Mouse (Mus musculus): ENCODE data around the gene Glrx2. TPM values are rescaled to one million over a fixed set of nuclear protein-coding genes. Genes with fewer than 3 reads are reported as not detected.
A peak's percentile ranks its signal among the peaks of the same experiment; 100 is the strongest.
"Not testable (repeated sequence)": the region's sequence is repeated elsewhere in the genome, so short reads cannot be mapped to it uniquely, and the experiment has no call there.

The Glrx2 gene
- 33.1 and 40.3 TPM in 2 replicates for total RNA-seq (2017)

DNA sequence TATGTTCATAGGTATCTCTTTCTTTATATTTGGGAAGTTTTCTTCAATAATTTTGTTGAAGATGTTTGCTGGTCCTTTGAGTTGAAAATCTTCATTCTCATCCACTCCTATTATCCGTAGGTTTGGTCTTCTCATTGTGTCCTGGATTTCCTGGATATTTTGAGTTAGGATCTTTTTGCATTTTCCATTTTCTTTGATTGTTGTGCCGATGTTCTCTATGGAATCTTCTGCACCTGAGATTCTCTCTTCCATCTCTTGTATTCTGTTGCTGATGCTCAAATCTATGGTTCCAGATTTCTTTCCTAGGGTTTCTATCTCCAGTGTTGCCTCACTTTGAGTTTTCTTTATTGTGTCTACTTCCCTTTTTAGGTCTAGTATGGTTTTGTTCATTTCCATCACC, at the start of gene Glrx2:
Glrx2 (plus strand) TSS at position 301 of the 400 bp plus-strand sequence.
- ATAC-seq (replicated peaks in 1 of 2; ENCODE audit: insufficient read depth in 1 of 2, low FRiP score in 2 of 2, low TSS enrichment in 1 of 2, low read depth in 1 of 2, poor library complexity in 2 of 2, severe bottlenecking in 2 of 2) = not testable (repeated sequence)

DNA sequence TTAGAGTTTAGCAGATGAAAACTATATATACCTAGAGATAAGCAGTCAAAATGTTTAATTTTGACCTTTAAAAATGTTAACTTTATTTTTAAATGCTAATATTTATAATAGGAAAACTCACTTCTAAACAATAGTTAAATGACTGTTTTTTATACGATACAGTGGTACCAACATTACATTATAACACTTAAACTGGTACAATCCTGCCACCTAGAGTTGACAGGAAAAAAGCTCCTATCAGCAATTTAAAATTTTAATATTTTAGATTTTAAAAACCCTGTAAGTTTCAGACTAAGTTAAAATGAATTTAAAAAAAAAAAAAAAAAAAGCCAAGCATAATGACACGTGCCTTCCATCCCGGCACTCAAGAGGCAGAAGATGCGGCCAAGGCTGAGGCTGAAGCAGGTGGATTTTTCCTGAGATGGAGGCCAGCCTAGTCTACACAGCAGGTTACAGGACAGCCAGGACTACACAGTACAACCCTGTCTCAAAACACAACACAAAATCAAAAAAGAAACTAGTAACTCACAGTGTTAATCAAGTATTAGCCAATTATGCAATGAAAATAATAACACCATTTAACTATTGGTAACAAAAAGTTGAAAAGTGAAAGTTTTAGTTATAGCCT, 40.3 kb upstream of the Glrx2 start:
- no peak for ATAC-seq (replicated peaks in 1 of 2; ENCODE audit: insufficient read depth in 1 of 2, low FRiP score in 2 of 2, low TSS enrichment in 1 of 2, low read depth in 1 of 2, poor library complexity in 2 of 2, severe bottlenecking in 2 of 2)

DNA sequence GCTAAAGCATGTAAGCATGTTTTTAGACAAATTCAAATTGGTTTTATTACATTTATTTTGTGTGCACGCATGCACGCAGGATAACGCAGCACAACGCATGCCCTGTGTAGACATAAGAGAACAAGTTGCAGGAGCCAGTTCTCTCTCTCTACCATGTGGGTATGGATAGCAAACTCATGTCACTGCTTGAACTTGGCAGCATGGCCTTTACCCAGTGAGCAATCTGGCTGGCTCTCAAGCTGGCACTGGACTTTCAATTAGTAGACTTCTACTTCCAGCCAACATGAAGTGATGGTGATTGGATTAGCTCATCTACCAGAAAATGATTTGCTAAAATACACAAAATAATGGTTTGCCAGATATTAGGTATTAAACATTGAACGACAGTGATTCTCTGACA, 35.0 kb upstream of the Glrx2 start:
- ATAC-seq (replicated peaks in 1 of 2; ENCODE audit: insufficient read depth in 1 of 2, low FRiP score in 2 of 2, low TSS enrichment in 1 of 2, low read depth in 1 of 2, poor library complexity in 2 of 2, severe bottlenecking in 2 of 2) = no peak

DNA sequence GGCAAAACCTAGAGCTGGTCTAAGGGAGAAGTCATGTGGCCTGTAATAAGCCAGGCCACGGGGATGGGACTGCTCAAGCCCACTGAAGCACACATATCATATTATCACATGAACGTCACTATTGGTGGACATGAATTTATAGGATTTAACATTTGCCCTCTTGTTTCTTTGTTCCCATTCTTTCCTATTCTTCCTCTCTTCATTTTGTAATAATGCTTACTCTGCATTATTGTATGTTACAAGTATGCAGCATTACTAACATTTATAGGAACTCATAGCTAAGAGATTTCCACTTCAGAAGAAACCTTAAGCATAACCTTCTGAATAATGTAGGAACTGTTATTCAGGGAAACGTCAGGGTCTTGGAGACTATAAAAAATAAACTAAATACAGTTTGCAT, 31.3 kb upstream of the Glrx2 start:
- ATAC-seq (replicated peaks in 1 of 2; ENCODE audit: insufficient read depth in 1 of 2, low FRiP score in 2 of 2, low TSS enrichment in 1 of 2, low read depth in 1 of 2, poor library complexity in 2 of 2, severe bottlenecking in 2 of 2) = no peak

DNA sequence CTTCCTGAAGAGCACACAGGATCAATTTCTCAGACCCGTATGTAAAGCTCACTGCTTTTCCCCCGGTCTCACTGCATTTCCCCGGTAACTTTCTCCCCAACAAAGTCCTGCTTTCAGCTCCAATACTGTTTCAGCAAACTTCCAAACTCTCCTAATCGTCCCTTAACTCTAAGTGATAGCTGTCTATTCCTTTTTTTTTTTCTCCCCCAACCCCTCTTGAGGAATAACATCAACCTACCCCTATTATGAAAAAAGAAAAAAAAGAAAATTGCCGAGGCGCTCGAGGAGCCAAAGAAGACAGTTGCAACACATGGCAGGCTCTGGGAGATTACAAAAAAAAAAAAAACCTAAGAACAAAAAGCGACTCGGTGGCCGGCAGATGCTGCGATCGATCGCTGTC, 14.4 kb upstream of the Glrx2 start:
- ATAC-seq (replicated peaks in 1 of 2; ENCODE audit: insufficient read depth in 1 of 2, low FRiP score in 2 of 2, low TSS enrichment in 1 of 2, low read depth in 1 of 2, poor library complexity in 2 of 2, severe bottlenecking in 2 of 2) = no peak

DNA sequence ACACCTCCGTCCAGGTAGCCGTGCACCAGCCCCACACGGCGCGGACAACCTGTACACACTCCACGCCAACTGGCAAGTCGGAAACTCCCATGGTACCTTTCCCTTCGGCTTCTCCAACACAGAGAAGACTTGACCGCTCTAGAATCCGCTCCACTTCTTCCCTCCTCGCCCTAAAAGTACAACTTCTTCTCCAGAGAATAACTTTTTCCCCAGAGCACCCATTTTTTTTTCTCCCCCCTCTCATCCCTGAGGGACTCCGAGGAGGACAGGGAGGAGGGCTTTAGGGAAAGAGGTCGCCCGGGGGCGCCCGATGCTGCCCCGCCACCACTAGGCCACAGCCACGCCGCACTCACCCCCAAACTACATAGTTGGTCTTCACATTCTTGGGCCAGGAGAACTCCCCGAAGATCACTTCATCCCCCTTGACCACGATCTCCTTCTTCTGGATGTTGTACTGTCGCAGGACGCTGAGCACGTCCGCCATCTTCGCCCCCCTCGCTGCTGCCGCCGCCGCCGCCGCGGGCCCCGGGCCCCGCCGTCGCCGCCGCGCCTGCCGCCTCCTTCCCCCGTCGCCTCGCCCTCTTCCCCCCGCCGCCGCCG, 13.9 kb upstream of the Glrx2 start:
- peak; percentile 38 to 51 for ATAC-seq (replicated peaks in 1 of 2; ENCODE audit: insufficient read depth in 1 of 2, low FRiP score in 2 of 2, low TSS enrichment in 1 of 2, low read depth in 1 of 2, poor library complexity in 2 of 2, severe bottlenecking in 2 of 2)

DNA sequence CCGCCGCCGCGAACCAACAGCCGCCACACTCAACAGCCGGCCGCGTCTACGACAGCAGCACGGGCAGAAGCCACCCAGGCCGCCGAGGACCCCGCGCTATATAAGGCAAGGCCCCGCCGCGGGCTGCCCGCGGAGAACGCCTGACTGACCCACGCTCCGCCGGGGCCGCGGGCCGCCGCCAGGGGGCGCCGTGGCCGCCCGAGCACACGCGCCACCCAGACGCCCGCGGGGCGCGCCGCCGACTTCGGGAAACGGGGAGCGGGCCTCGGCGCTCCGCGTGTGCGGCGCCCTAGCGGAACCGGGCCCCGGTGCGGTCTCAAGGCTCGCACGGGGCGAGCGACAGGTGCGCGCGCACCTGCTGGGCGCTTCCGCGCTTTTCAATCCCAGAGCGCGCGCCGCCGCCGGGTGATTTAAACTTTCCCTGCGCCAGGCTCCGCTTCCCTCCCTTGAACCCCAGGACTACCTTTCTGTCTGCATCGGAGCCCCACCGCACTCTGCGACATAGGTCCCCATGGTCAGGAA, 13.3 kb upstream of the Glrx2 start, which contains the start of gene Cdc73:
Cdc73 (minus strand) TSS at position 153 of the 522 bp plus-strand sequence.
- ATAC-seq (replicated peaks in 1 of 2; ENCODE audit: insufficient read depth in 1 of 2, low FRiP score in 2 of 2, low TSS enrichment in 1 of 2, low read depth in 1 of 2, poor library complexity in 2 of 2, severe bottlenecking in 2 of 2) = peak; percentile 92 to 95

DNA sequence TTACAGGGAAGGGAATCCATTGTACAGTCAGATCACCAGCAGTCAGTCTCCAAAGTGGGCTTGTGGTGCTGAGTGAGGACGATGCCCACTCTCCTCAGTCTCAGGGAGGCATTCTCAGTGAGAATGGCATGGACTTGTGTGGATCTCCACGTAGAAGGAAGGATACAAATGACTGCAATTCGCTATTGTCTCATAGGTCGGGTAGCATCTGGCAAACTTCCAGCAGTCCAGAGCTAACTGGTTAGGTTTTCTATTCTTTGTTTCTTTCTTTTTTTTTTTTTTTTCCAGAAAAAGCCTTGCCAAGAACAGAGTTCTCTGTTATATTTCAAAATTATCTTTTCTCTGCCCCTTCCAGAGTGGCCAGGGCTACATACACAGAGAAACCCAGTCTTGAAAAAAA, 9.1 kb upstream of the Glrx2 start:
- no peak for ATAC-seq (replicated peaks in 1 of 2; ENCODE audit: insufficient read depth in 1 of 2, low FRiP score in 2 of 2, low TSS enrichment in 1 of 2, low read depth in 1 of 2, poor library complexity in 2 of 2, severe bottlenecking in 2 of 2)

DNA sequence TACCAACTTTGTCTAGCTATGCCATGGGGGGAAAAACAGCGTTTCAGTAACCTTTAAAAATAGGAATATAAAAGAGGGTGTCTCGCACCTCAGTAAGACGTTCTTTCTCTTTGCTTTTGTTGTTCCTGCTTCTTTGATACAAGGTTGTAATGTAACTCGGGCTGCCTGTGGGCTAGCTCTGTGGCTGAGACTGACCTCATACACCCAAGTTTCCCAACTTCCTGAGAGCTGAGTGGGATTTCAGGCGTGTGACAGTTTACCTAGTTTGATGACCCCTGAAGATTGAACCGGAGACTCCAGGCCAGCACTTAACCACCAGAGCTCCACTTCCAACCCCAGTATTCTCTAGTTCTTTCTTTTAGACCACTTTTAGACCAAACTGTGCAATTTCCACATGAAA, 7.8 kb upstream of the Glrx2 start:
- ATAC-seq (replicated peaks in 1 of 2; ENCODE audit: insufficient read depth in 1 of 2, low FRiP score in 2 of 2, low TSS enrichment in 1 of 2, low read depth in 1 of 2, poor library complexity in 2 of 2, severe bottlenecking in 2 of 2) = peak; percentile 17 to 58; a peak in 1 of 4 replicates

DNA sequence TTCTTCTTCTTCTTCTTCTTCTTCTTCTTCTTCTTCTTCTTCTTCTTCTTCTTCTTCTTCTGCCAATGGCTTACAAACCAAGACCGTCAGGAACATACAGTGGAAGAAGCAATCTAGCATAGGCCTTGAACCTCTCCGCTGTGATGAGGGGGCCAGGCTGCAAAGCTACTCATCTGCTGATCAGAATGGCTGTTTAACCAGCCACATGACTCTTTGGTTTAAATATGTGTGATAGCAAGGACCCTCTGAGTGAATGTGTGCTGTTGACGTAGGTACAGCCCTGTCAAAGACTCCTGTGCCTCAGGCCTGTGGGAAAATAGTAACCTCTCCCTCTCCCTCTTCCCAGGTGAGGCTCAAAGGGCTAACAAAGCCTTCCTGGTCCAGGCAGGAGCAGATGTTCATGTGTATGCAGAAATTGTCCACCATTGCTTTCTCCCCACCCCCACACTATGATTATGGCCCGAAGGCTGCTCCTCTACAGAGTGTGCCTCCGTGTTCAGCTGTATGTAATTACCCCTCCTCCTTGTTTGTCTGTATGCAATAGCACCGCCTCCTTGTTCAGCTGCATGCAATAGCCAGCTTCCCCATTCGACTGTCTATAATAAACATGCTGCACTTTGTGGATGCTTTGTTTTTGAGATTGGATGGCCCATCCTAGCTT, 6.0 kb upstream of the Glrx2 start:
- ATAC-seq (replicated peaks in 1 of 2; ENCODE audit: insufficient read depth in 1 of 2, low FRiP score in 2 of 2, low TSS enrichment in 1 of 2, low read depth in 1 of 2, poor library complexity in 2 of 2, severe bottlenecking in 2 of 2) = peak; percentile 75 to 86; a peak in 3 of 4 replicates

DNA sequence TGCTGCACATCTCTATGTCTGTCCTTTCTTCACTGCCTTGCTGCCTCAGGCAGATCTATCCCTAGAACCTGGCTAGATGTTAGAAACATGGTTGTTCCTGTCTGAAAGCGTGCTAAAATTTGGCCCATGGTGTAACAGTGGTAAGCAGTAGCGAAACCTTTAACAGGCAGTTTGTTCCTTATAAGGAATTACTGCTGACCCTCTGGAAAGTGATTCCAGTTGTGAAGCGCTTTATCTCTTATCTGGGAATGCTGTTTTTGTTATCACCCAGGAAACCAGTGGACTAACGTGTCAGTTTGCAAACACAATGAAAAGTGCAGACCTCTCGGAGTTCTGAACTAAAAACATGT, 5.5 kb upstream of the Glrx2 start:
- peak in 1 of 2 experiments; percentile 10; a peak in 1 of 4 replicates for ATAC-seq (replicated peaks in 1 of 2; ENCODE audit: insufficient read depth in 1 of 2, low FRiP score in 2 of 2, low TSS enrichment in 1 of 2, low read depth in 1 of 2, poor library complexity in 2 of 2, severe bottlenecking in 2 of 2)

DNA sequence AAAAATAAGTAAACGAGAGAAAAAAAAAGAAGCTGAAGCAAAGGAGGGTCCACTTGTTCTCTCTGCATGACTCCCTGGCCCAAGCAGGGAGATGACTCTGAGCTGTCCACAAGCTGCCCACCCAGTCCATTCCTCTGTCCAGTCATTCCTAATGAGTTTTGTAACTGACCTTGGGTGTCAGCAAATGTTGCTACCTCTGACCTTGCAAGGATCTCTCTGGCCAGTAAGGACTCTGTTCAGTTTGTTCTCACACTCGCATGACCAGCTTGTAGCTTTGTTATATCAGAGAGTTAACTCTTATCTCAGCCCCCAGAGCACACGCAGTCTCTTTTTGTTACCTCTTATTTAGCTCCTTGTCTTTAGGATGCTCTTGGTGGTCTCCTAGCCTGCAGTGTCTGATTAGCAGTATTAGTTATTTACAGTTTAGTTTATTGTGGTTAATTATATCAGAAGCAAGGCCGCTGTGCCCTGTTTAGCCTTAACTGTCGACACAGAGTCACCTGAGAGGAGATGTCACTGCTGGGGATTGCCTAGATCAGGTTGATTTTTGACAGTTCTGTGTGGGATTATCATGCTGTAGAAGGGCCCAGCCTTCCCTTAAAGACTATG, 8.4 kb downstream of the Glrx2 start:
- ATAC-seq (replicated peaks in 1 of 2; ENCODE audit: insufficient read depth in 1 of 2, low FRiP score in 2 of 2, low TSS enrichment in 1 of 2, low read depth in 1 of 2, poor library complexity in 2 of 2, severe bottlenecking in 2 of 2) = peak in 1 of 2 experiments; percentile 29; a peak in 2 of 4 replicates

DNA sequence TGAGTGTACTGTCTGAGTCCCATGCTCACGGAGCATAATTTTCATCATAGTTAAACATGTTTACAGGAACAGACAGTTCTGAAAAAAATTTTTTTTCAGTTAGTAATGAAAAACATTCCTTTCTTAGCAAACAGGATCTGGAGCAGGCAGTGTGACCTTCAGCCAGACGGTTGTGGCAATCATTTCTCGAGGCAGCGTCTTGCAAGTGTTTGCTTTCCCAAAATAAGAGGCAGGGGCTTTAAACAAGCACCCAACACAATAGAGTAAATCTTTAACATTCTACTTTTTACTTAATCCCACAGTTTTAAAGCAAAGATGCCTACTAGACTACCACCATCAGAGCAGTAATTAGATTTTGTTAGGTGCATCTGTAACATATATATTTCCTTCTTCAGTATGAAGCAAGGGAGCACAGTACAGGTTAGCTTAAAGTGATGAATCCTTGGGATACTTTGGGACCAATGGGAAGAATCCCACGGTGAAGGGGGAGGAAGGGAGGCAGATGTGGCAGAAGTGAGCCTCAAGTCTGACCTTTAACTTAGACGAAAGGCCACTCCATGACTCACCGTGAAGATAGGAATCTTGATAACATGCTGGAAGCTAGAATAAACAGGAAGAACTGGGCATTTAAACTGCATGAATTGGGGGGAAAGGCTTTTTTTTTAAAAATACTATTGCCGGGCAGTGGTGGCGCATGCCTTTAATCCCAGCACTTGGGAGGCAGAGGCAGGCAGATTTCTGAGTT, 11.7 kb downstream of the Glrx2 start:
- ATAC-seq (replicated peaks in 1 of 2; ENCODE audit: insufficient read depth in 1 of 2, low FRiP score in 2 of 2, low TSS enrichment in 1 of 2, low read depth in 1 of 2, poor library complexity in 2 of 2, severe bottlenecking in 2 of 2) = no peak

DNA sequence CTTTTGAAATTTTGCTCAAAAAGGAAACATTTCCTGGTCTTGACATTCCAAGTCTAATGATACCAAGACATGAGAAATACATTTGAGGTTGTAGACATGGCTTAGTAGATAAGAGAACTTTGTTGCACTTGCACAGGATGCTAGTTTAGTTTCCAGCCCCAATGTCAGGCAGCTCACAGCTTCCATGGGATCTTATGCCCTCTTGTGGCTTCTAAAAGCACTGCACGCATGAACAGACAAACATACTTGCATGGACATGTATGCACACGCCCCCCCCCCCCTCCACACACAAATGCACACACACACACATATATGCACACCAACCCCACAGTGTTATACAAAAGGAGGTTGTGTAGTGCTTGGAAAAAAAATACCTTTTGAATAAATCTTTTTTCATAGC, 14.8 kb downstream of the Glrx2 start:
- peak; percentile 69 to 85; a peak in 2 of 4 replicates for ATAC-seq (replicated peaks in 1 of 2; ENCODE audit: insufficient read depth in 1 of 2, low FRiP score in 2 of 2, low TSS enrichment in 1 of 2, low read depth in 1 of 2, poor library complexity in 2 of 2, severe bottlenecking in 2 of 2)

DNA sequence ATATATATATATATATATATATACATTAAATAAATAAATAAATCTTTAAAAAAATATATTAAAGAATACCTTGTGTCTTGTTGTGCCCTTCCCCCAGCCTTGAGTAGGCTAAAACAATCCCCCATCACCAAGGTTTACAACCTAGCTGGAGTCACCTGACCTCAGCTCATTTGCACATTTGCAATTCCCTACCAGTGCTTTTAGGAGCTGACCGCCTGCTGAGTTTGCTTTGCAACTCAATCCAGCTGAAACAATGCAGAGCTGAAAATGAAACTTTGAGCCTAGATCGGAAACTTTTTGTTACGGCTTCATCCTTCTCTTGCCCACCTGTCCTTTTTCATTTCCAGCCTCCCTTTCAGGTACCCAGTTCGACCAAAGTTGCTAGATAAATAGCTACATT, 15.6 kb downstream of the Glrx2 start:
- no peak for ATAC-seq (replicated peaks in 1 of 2; ENCODE audit: insufficient read depth in 1 of 2, low FRiP score in 2 of 2, low TSS enrichment in 1 of 2, low read depth in 1 of 2, poor library complexity in 2 of 2, severe bottlenecking in 2 of 2)

DNA sequence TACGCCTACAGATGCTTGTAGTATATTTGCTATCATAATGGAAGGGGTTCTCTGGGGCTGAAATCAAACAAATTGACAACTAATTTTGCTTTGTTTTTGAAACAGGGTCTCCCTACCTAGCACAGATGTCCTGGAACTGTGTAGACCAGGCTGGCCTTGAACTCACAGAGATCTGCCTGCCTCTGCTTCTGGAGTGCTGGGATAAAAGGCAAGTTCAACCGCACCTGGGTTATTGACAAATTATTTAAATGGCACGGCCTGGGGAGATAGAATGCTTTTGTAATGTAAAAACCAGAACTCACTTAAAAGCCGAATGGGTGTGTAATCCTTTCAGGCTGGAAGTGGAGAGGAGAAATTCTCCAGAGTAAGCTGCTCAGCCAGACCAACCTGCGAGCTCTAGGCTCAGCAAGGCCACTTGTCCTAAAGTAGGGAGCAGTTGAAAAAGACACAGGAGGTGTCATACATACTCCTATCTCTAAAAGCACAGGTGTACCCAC, 17.8 kb downstream of the Glrx2 start:
- no peak for ATAC-seq (replicated peaks in 1 of 2; ENCODE audit: insufficient read depth in 1 of 2, low FRiP score in 2 of 2, low TSS enrichment in 1 of 2, low read depth in 1 of 2, poor library complexity in 2 of 2, severe bottlenecking in 2 of 2)

DNA sequence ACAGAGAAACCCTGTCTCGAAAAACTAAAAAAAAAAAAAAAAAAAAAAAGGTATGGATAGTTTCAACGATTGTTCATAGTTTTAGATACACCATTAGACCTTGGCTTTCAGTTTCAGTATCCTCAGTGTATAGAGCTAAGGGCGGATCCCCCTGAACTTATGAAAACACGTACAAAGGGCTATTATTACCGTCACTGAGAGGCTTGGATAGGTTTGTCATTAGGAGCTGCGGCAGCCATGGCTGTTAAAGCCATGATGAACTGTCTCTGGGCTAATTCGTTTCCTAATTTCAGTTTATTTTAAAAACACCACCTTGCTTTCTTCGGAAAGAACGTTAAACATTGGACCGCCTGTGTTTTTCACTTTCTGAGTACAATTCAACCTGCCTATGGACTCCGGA, 22.7 kb downstream of the Glrx2 start:
- ATAC-seq (replicated peaks in 1 of 2; ENCODE audit: insufficient read depth in 1 of 2, low FRiP score in 2 of 2, low TSS enrichment in 1 of 2, low read depth in 1 of 2, poor library complexity in 2 of 2, severe bottlenecking in 2 of 2) = peak; percentile 49 to 53; a peak in 2 of 4 replicates

All from hematopoietic stem cell, adult 5-6 weeks (primary cell).